Mouse (Mus musculus) neural tube, embryonic 12.5 days (tissue): Measurements from ENCODE around the gene Ugt2a2. TPM values are rescaled to one million over a fixed set of nuclear protein-coding genes. Genes with fewer than 3 reads are reported as not detected.
"Not testable (repeated sequence)": the region's sequence is repeated elsewhere in the genome, so short reads cannot be mapped to it uniquely, and the experiment has no call there.

ENCODE experiments used
- ATAC-seq: fragments of 200-750 bp; cut with Nextera tagmentation; 2 replicates; pipeline ENCODE4 v1.8.0; 2017; ENCODE audit warnings: low read depth, mild to moderate bottlenecking, moderate TSS enrichment, moderate library complexity; ENCODE audit not compliant: low FRiP score
- H3K27ac ChIP-seq: fragments of 300-500 bp; sonication (generic); 2 replicates; pipeline ENCODE4 v1.5.1; 2016
- H3K27me3 ChIP-seq: fragments of 300-500 bp; sonication (generic); replicated peaks from 2 replicates; pipeline ENCODE4 v1.6.1; 2016; ENCODE audit warnings: mild to moderate bottlenecking
- H3K36me3 ChIP-seq: fragments of 300-500 bp; sonication (generic); 2 replicates; pipeline ENCODE4 v1.6.1; 2016; ENCODE audit warnings: mild to moderate bottlenecking
- H3K4me1 ChIP-seq: fragments of 300-500 bp; sonication (generic); 2 replicates; pipeline ENCODE4 v1.6.1; 2016
- H3K4me2 ChIP-seq: fragments of 300-500 bp; sonication (generic); replicated peaks from 2 replicates; pipeline ENCODE4 v1.6.1; 2016; ENCODE audit warnings: mild to moderate bottlenecking
- H3K4me3 ChIP-seq: fragments of 300-500 bp; sonication (generic); 2 replicates; pipeline ENCODE4 v1.5.1; 2016
- H3K9ac ChIP-seq: fragments of 300-500 bp; sonication (generic); 2 replicates; pipeline ENCODE4 v1.6.1; 2016; ENCODE audit warnings: mild to moderate bottlenecking
- H3K9me3 ChIP-seq: fragments of 300-500 bp; sonication (generic); 2 replicates; pipeline ENCODE4 v1.6.1; 2016; ENCODE audit warnings: mild to moderate bottlenecking
- WGBS: fragments of 180-500 bp; shearing (Covaris S2); methylation state at CpG from one replicate; pipeline ENCODE4 v1.1.7; 2016; 5-methylcytosine and 5-hydroxymethylcytosine counted together
- polyA plus RNA-seq: library from polyadenylated mRNA; unstranded; fragments of >200 nt; fragmentation: Nextera tagmentation; extraction: Ambion mirVana; gene quantifications from 2 replicates; pipeline ENCODE4 v1.2.1, GENCODE M21; 2016

Gene Ugt2a2
- polyA plus RNA-seq, 1 experiment from 2014 or later = not detected

DNA sequence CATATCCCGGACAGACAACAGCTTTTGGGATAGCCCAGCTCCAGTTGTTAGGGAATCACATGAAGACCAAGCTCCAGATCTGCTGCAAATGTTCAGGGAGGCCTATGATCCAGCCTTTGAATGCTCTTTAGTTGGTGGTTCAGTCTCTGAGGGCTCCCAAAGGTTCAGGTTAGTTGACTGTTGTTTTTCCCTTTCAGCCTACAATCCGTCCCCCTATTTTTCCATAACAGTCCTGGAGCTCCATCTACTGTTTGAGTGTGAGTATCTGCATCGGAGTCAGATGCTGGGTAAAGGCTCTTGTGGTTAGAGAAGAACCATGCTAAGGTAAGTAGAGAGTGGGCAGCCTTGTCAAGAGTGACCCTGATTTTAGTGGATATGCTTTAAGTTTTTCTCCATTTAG is 45.8 kb downstream of the Ugt2a2 start:
- 41% methylated on average over 3 of the region's 3 CpGs for WGBS
- H3K36me3 ChIP-seq = no peaks in the 10 kb centered on the region

GRCm38 (mm10) chr5:87425676-87426075 is 56.4 kb downstream of the Ugt2a2 start:
- Histone ChIP-seq H3K4me2 (no peak overlapping the region), H3K27ac (no peak overlapping the region), H3K4me3 (no peak overlapping the region), H3K27me3 (no peaks in the 10 kb centered on the region), H3K36me3 (no peaks in the 10 kb centered on the region), H3K9ac (no peak overlapping the region), H3K4me1 (no peaks in the 10 kb centered on the region), H3K9me3 (no peaks in the 10 kb centered on the region)
- no peak for ATAC-seq
- WGBS = 78% methylated on average over 3 of the region's 3 CpGs

More for the DNA sequence above, 45.8 kb downstream of the Ugt2a2 start:
- no peak overlapping the region for H3K4me2 ChIP-seq
- ATAC-seq = no peak
- H3K27me3 ChIP-seq = no peaks in the 10 kb centered on the region
- H3K4me1 ChIP-seq = no peaks in the 10 kb centered on the region
- H3K27ac ChIP-seq = no peak overlapping the region
- no peaks in the 10 kb centered on the region for H3K9me3 ChIP-seq
- no peak overlapping the region for H3K4me3 ChIP-seq
- no peak overlapping the region for H3K9ac ChIP-seq

DNA sequence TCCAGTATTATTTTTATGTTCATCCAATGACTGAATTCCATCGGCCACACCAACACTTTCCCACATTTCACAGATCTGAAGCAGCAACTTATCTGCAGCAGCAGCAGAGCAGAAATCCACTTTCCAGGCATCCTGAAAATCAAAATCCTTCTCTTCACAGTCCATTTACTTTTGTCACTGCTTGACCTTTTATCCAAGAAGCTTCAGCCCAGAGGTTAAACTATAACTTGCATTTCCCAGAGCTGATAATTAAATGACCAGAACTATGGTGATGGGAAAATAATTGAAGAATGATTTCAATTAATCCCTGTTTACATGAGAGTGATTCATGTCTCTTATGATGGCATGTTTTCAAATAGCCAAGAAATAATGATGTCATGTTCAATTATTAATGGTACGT is 58.0 kb downstream of the Ugt2a2 start, which contains the start of gene Ugt2b38:
Gene Ugt2b38 (minus strand): TSS at position 163 of the 400 bp plus-strand sequence.
- H3K9me3 ChIP-seq, H3K27me3 ChIP-seq, H3K4me2 ChIP-seq, H3K4me3 ChIP-seq, H3K36me3 ChIP-seq, H3K4me1 ChIP-seq, ATAC-seq, H3K9ac ChIP-seq, H3K27ac ChIP-seq: not testable (repeated sequence)
- WGBS = 93% methylated on average over 1 of the region's 2 CpGs

Other genes starting within 250 kb of the Ugt2a2 start
- not detected in 2 replicates for gene Ugt2b37, start 227.5 kb downstream of the Ugt2a2 start, polyA plus RNA-seq
- not detected in 2 replicates for gene Ugt2a3, start 145.1 kb downstream of the Ugt2a2 start, polyA plus RNA-seq
- not detected in 2 replicates for gene Ugt2b38, start 58.1 kb downstream of the Ugt2a2 start, polyA plus RNA-seq
- gene Gm43638, start 4.5 kb upstream of the Ugt2a2 start, polyA plus RNA-seq = not detected in 2 replicates
- not detected in 2 replicates for gene Ugt2a1, start 8.6 kb upstream of the Ugt2a2 start, polyA plus RNA-seq
- gene Sult1b1, start 55.9 kb upstream of the Ugt2a2 start, polyA plus RNA-seq = not detected in 2 replicates
- gene Sult1d1, start 86.8 kb upstream of the Ugt2a2 start, polyA plus RNA-seq = not detected in 2 replicates
- gene Sult1e1, start 109.3 kb upstream of the Ugt2a2 start, polyA plus RNA-seq = not detected in 2 replicates
- gene Csn1s1, start 183.9 kb upstream of the Ugt2a2 start, polyA plus RNA-seq = not detected in 2 replicates
- gene Csn2, start 217.4 kb upstream of the Ugt2a2 start, polyA plus RNA-seq = not detected in 2 replicates